In the genomic region with DNA sequence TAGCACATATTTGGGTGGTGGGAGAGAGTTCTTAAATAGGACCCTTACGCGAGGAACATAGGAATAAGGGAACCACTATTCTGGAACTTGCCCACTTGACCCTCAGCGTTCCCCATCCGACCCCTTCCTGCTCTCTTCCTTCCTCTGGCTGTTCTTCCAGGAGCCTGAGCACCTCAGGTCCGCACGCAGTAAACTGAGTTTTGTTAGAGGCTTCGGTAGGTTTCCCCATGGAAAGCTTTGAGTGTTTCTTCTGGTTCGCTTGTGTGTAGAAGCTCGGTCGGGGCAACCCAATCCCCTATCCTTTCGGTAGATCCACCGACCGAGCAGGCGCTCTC, we compare ENCODE assay signal across 8 mouse cellular contexts. TPM values are rescaled to one million over a fixed set of nuclear protein-coding genes. Genes with fewer than 3 reads are reported as not detected.
A peak's percentile ranks its signal among the peaks of the same experiment; 100 is the strongest.
DNase-seq lines count a peak whose midpoint lies in the region; ATAC-seq and TF ChIP-seq lines count a peak whose summit lies in the region.
"Had no signal": no experiment of that assay in that cellular context is flagged by ENCODE, and none has a peak within 500 bp of the region (broad histone marks: within the 10 kb centered on the region; RNA-seq: fewer than 3 reads in every experiment).

No protein-coding gene starts in this region.

- no peak for ATAC-seq in lung, embryonic 16.5 days (ENCODE audit: low read depth)
- ATAC-seq in forebrain, embryonic 14.5 days, result no peak
- no peak for ATAC-seq in limb, embryonic 14.5 days (ENCODE audit: low FRiP score, low read depth)
- ATAC-seq in stomach, embryonic 14.5 days (ENCODE audit: insufficient number of reproducible peaks, insufficient read depth, low FRiP score, low read depth), result no peak
- ATAC-seq in frontal cortex, adult (ENCODE audit: low TSS enrichment), result no peak
- ATAC-seq: activated CD4-positive, CD25-positive, alpha-beta regulatory T cell, adult 4 months had no signal

- H3K27ac ChIP-seq in lung, embryonic 16.5 days (ENCODE audit: low read length), result no peak overlapping the region
- H3K27ac ChIP-seq in forebrain, embryonic 14.5 days (ENCODE audit: low read depth, low read length), result peak overlapping the region; percentile 99
- peak overlapping the region; percentile 97 for H3K27ac ChIP-seq in limb, embryonic 14.5 days (replicated peaks; ENCODE audit: low read depth, low read length)
- H3K27ac ChIP-seq in stomach, embryonic 14.5 days (ENCODE audit: low read length), result no peak overlapping the region; the same call in 1 of the 2 replicates

- H3K9ac ChIP-seq in lung, embryonic 16.5 days (ENCODE audit: low read length), result peak overlapping the region; percentile 67
- H3K9ac ChIP-seq in forebrain, embryonic 14.5 days (ENCODE audit: low read length), result peak overlapping the region; percentile 94
- H3K9ac ChIP-seq in limb, embryonic 14.5 days (ENCODE audit: low read depth, low read length, severe bottlenecking), result peak overlapping the region; percentile 37
- peak overlapping the region; percentile 34 for H3K9ac ChIP-seq in stomach, embryonic 14.5 days (replicated peaks; ENCODE audit: low read depth, low read length)

- DNase-seq in lung, postnatal 25 days (ENCODE audit: low spot score), result no peak
- no peak for DNase-seq in forebrain, embryonic 14.5 days (ENCODE audit: low spot score)
- DNase-seq in limb, embryonic 14.5 days (ENCODE audit: low spot score), result no peak
- no peak for DNase-seq in ovary, postnatal 10 days (ENCODE audit: low spot score)

- H3K27me3 ChIP-seq in lung, embryonic 16.5 days (ENCODE audit: control insufficient read depth, insufficient read depth, low read depth, low read length), result no peaks in the 10 kb centered on the region
- H3K27me3 ChIP-seq in forebrain, embryonic 14.5 days (replicated peaks; ENCODE audit: control insufficient read depth, insufficient read depth, low read length), result no peaks in the 10 kb centered on the region
- H3K27me3 ChIP-seq in limb, embryonic 14.5 days (ENCODE audit: control insufficient read depth, insufficient read depth, low read length), result no peaks in the 10 kb centered on the region
- no peaks in the 10 kb centered on the region for H3K27me3 ChIP-seq in stomach, embryonic 14.5 days (ENCODE audit: control insufficient read depth, insufficient read depth, low read length)

- no peaks in the 10 kb centered on the region for H3K36me3 ChIP-seq in lung, embryonic 16.5 days (ENCODE audit: control insufficient read depth, insufficient read depth, low read length)
- no peaks in the 10 kb centered on the region for H3K36me3 ChIP-seq in forebrain, embryonic 14.5 days (ENCODE audit: control insufficient read depth, insufficient read depth, low read length)
- no peaks in the 10 kb centered on the region for H3K36me3 ChIP-seq in limb, embryonic 14.5 days (ENCODE audit: control insufficient read depth, insufficient read depth, low read length)
- no peaks in the 10 kb centered on the region for H3K36me3 ChIP-seq in stomach, embryonic 14.5 days (ENCODE audit: control insufficient read depth, insufficient read depth, low read length)

- TF ChIP-seq POLR2A in limb, embryonic 14.5 days (IDR thresholded peaks at IDR 0.05; ENCODE audit: borderline replicate concordance, extremely low read depth, insufficient read depth, insufficient read length), result no peak

- peaks cover 12% of the 10 kb centered on the region; the same call in 1 of the 2 replicates for H3K4me1 ChIP-seq in lung, embryonic 16.5 days (replicated peaks; ENCODE audit: control insufficient read depth, insufficient read depth, low read length)
- H3K4me1 ChIP-seq in forebrain, embryonic 14.5 days (ENCODE audit: control insufficient read depth, insufficient read depth, low read length), result peaks cover 15% of the 10 kb centered on the region; the same call in 1 of the 2 replicates
- H3K4me1 ChIP-seq in limb, embryonic 14.5 days (ENCODE audit: control insufficient read depth, insufficient read depth, low read length), result peaks cover 10% of the 10 kb centered on the region
- no peaks in the 10 kb centered on the region; the same call in 1 of the 2 replicates for H3K4me1 ChIP-seq in stomach, embryonic 14.5 days (ENCODE audit: control insufficient read depth, insufficient read depth, low read length)

- peak overlapping the region; percentile 98 for H3K4me2 ChIP-seq in lung, embryonic 16.5 days (ENCODE audit: low read depth, low read length)
- peak overlapping the region; percentile 99 for H3K4me2 ChIP-seq in forebrain, embryonic 14.5 days (ENCODE audit: low read length)
- H3K4me2 ChIP-seq in limb, embryonic 14.5 days (replicated peaks; ENCODE audit: low read depth, low read length, severe bottlenecking), result peak overlapping the region; percentile 98
- peak overlapping the region; percentile 100 for H3K4me2 ChIP-seq in stomach, embryonic 14.5 days (replicated peaks; ENCODE audit: low read depth, low read length)

- H3K9me3 ChIP-seq in lung, embryonic 16.5 days (ENCODE audit: control insufficient read depth, low read length), result no peaks in the 10 kb centered on the region
- H3K9me3 ChIP-seq in forebrain, embryonic 14.5 days (replicated peaks; ENCODE audit: control insufficient read depth, low read length), result no peaks in the 10 kb centered on the region
- H3K9me3 ChIP-seq in limb, embryonic 14.5 days (ENCODE audit: control insufficient read depth, low read length), result no peaks in the 10 kb centered on the region
- H3K9me3 ChIP-seq in stomach, embryonic 14.5 days (ENCODE audit: control insufficient read depth, low read depth, low read length), result no peaks in the 10 kb centered on the region

- peak overlapping the region; percentile 65 for H3K4me3 ChIP-seq in lung, embryonic 16.5 days (ENCODE audit: low read length)
- H3K4me3 ChIP-seq in forebrain, embryonic 14.5 days (ENCODE audit: low read depth, low read length), result peak overlapping the region; percentile 63
- H3K4me3 ChIP-seq in limb, embryonic 14.5 days (replicated peaks; ENCODE audit: low read length), result peak overlapping the region; percentile 59
- H3K4me3 ChIP-seq in stomach, embryonic 14.5 days (ENCODE audit: low read depth, low read length), result peak overlapping the region; percentile 68

- WGBS in lung, embryonic 16.5 days, result 4% methylated on average over 14 of the region's 14 CpGs
- WGBS in forebrain, embryonic 14.5 days, result under 1% methylated on average over 14 of the region's 14 CpGs
- WGBS in limb, embryonic 14.5 days, result 4% methylated on average over 14 of the region's 14 CpGs
- WGBS in stomach, embryonic 14.5 days, result 3% methylated on average over 14 of the region's 14 CpGs

RNA-seq across cellular contexts. Expression of gene A930004D18Rik, which starts 11.8 kb away (rescaled TPM):
- 12.1 and 13.1 TPM in 2 replicates for polyA plus RNA-seq in lung, embryonic 16.5 days (2015; fragmentation: Nextera tagmentation; extraction: Ambion mirVana)
- 9.9 and 11.7 TPM in 2 replicates for polyA plus RNA-seq in forebrain, embryonic 14.5 days (2014; fragmentation: Nextera tagmentation; extraction: Ambion mirVana)
- polyA plus RNA-seq in limb, embryonic 14.5 days (2012; rRNA removed), result 8.8 and 10.8 TPM in 2 replicates
- polyA plus RNA-seq in limb, embryonic 14.5 days (2014; fragmentation: Nextera tagmentation; extraction: Ambion mirVana), result 13.0 and 14.2 TPM in 2 replicates
- 9.9 and 11.0 TPM in 2 replicates for polyA plus RNA-seq in stomach, embryonic 14.5 days (2014; fragmentation: Nextera tagmentation; extraction: Ambion mirVana)

RNA-seq across cellular contexts. Expression of gene Skida1, which starts 23.1 kb away (rescaled TPM):
- 5.1 and 5.5 TPM in 2 replicates for polyA plus RNA-seq in lung, embryonic 16.5 days (2015; fragmentation: Nextera tagmentation; extraction: Ambion mirVana)
- polyA plus RNA-seq in forebrain, embryonic 14.5 days (2014; fragmentation: Nextera tagmentation; extraction: Ambion mirVana), result 10.8 and 13.2 TPM in 2 replicates
- polyA plus RNA-seq in limb, embryonic 14.5 days (2012; rRNA removed), result 18.7 and 19.0 TPM in 2 replicates
- polyA plus RNA-seq in limb, embryonic 14.5 days (2014; fragmentation: Nextera tagmentation; extraction: Ambion mirVana), result 7.9 and 8.2 TPM in 2 replicates
- polyA plus RNA-seq in stomach, embryonic 14.5 days (2014; fragmentation: Nextera tagmentation; extraction: Ambion mirVana), result 4.4 and 5.0 TPM in 2 replicates

RNA-seq across cellular contexts. Expression of gene H2al2a, which starts 29.0 kb away (rescaled TPM):
- not detected in 2 replicates for polyA plus RNA-seq in lung, embryonic 16.5 days (2015; fragmentation: Nextera tagmentation; extraction: Ambion mirVana)
- polyA plus RNA-seq in forebrain, embryonic 14.5 days (2014; fragmentation: Nextera tagmentation; extraction: Ambion mirVana), result not detected in 2 replicates
- not detected in 2 replicates for polyA plus RNA-seq in limb, embryonic 14.5 days (2012; rRNA removed)
- not detected in 2 replicates for polyA plus RNA-seq in limb, embryonic 14.5 days (2014; fragmentation: Nextera tagmentation; extraction: Ambion mirVana)
- not detected in 2 replicates for polyA plus RNA-seq in stomach, embryonic 14.5 days (2014; fragmentation: Nextera tagmentation; extraction: Ambion mirVana)
- polyA plus RNA-seq: activated CD4-positive, CD25-positive, alpha-beta regulatory T cell, adult 4 months had no signal

RNA-seq across cellular contexts. Expression of gene Mllt10, which starts 29.3 kb away (rescaled TPM):
- polyA plus RNA-seq in lung, embryonic 16.5 days (2015; fragmentation: Nextera tagmentation; extraction: Ambion mirVana), result 56.1 and 57.9 TPM in 2 replicates
- polyA plus RNA-seq in forebrain, embryonic 14.5 days (2014; fragmentation: Nextera tagmentation; extraction: Ambion mirVana), result 38.7 and 43.5 TPM in 2 replicates
- polyA plus RNA-seq in limb, embryonic 14.5 days (2012; rRNA removed), result 52.7 and 59.4 TPM in 2 replicates
- polyA plus RNA-seq in limb, embryonic 14.5 days (2014; fragmentation: Nextera tagmentation; extraction: Ambion mirVana), result 33.4 and 38.0 TPM in 2 replicates
- polyA plus RNA-seq in stomach, embryonic 14.5 days (2014; fragmentation: Nextera tagmentation; extraction: Ambion mirVana), result 45.0 and 56.9 TPM in 2 replicates

Comparison
In these comparisons a context has a peak if more than half of its experiments do, and no peak if none do; other contexts are left out.
1. H3K27ac ChIP-seq: peak in forebrain, embryonic 14.5 days (single experiment) and limb, embryonic 14.5 days (single experiment); none in lung, embryonic 16.5 days (single experiment) and stomach, embryonic 14.5 days (single experiment).
2. H3K9ac ChIP-seq: peak in every context shown above with its lines; median percentile 94 in forebrain, embryonic 14.5 days; 67 in lung, embryonic 16.5 days; 37 in limb, embryonic 14.5 days; 34 in stomach, embryonic 14.5 days.
3. Peak in every context shown above with its lines, with median percentiles within 50 percentile points of each other: H3K4me2 ChIP-seq and H3K4me3 ChIP-seq.